In genomic region chr17:15977374-15978031, GRCm38 (mm10) we compare ENCODE assay signal across 13 mouse cellular contexts.
DNase-seq lines count a peak whose midpoint lies in the region; ATAC-seq lines count a peak whose summit lies in the region.
"Had no signal": no experiment of that assay in that cellular context is flagged by ENCODE, and none has a peak within 500 bp of the region (broad histone marks: within the 10 kb centered on the region; RNA-seq: fewer than 3 reads in every experiment).

No protein-coding gene starts in this region.

- no peak overlapping the region for H3K9ac ChIP-seq in intestine, embryonic 14.5 days (ENCODE audit: low read length)
- H3K9ac ChIP-seq in intestine, embryonic 16.5 days (ENCODE audit: low read depth, low read length): no peak overlapping the region
- H3K9ac ChIP-seq in forebrain, embryonic 14.5 days (ENCODE audit: low read length): 0 out of 2 replicates have a peak overlapping the region, but pooled peaks have one; percentile 17
- no peak overlapping the region; the same call in 1 of the 2 replicates for H3K9ac ChIP-seq in hindbrain, embryonic 16.5 days (ENCODE audit: low read depth, low read length)
- H3K9ac ChIP-seq in neural tube, embryonic 12.5 days: no peak overlapping the region

- WGBS in intestine, embryonic 14.5 days: 45% methylated on average over 7 of the region's 7 CpGs
- 43% methylated on average over 7 of the region's 7 CpGs for WGBS in intestine, embryonic 16.5 days
- 25% methylated on average over 7 of the region's 7 CpGs for WGBS in forebrain, embryonic 14.5 days
- WGBS in hindbrain, embryonic 16.5 days: 12% methylated on average over 7 of the region's 7 CpGs
- 29% methylated on average over 7 of the region's 7 CpGs for WGBS in neural tube, embryonic 12.5 days

- no peaks in the 10 kb centered on the region for H3K36me3 ChIP-seq in intestine, embryonic 14.5 days (ENCODE audit: control insufficient read depth, insufficient read depth, low read length)
- H3K36me3 ChIP-seq in intestine, embryonic 16.5 days (ENCODE audit: control insufficient read depth, insufficient read depth, low read length): no peaks in the 10 kb centered on the region
- H3K36me3 ChIP-seq in forebrain, embryonic 14.5 days (ENCODE audit: control insufficient read depth, insufficient read depth, low read length): no peaks in the 10 kb centered on the region
- H3K36me3 ChIP-seq in hindbrain, embryonic 16.5 days (ENCODE audit: control insufficient read depth, insufficient read depth, low read length): no peaks in the 10 kb centered on the region
- no peaks in the 10 kb centered on the region for H3K36me3 ChIP-seq in neural tube, embryonic 12.5 days

- H3K27me3 ChIP-seq in intestine, embryonic 14.5 days (replicated peaks; ENCODE audit: control insufficient read depth, insufficient read depth, low read length): no peaks in the 10 kb centered on the region
- no peaks in the 10 kb centered on the region for H3K27me3 ChIP-seq in intestine, embryonic 16.5 days (replicated peaks; ENCODE audit: control insufficient read depth, insufficient read depth, low read length)
- H3K27me3 ChIP-seq in forebrain, embryonic 14.5 days (replicated peaks; ENCODE audit: control insufficient read depth, insufficient read depth, low read length): no peaks in the 10 kb centered on the region
- H3K27me3 ChIP-seq in hindbrain, embryonic 16.5 days (replicated peaks; ENCODE audit: control insufficient read depth, insufficient read depth, low read length): no peaks in the 10 kb centered on the region
- no peaks in the 10 kb centered on the region for H3K27me3 ChIP-seq in neural tube, embryonic 12.5 days (replicated peaks)

- peak; percentile 60 for DNase-seq in intestine, embryonic 14.5 days (ENCODE audit: low spot score)
- peak; percentile 86 for DNase-seq in forebrain, embryonic 14.5 days (ENCODE audit: low spot score)
- DNase-seq in urinary bladder, postnatal 4 days (ENCODE audit: low spot score in 2 of 2): no peak
- no peak for DNase-seq in layer of hippocampus, adult 9-10 months (ENCODE audit: low spot score)
- DNase-seq in lung, postnatal 14 days: no peak
- DNase-seq: cerebellum, adult 9-10 months; thymus, postnatal 25 days had no signal

- no peaks in the 10 kb centered on the region for H3K9me3 ChIP-seq in intestine, embryonic 14.5 days (ENCODE audit: control insufficient read depth, low read length)
- H3K9me3 ChIP-seq in intestine, embryonic 16.5 days (ENCODE audit: control insufficient read depth, low read length): no peaks in the 10 kb centered on the region
- H3K9me3 ChIP-seq in forebrain, embryonic 14.5 days (replicated peaks; ENCODE audit: control insufficient read depth, low read length): no peaks in the 10 kb centered on the region
- H3K9me3 ChIP-seq in hindbrain, embryonic 16.5 days (ENCODE audit: control insufficient read depth, low read length): no peaks in the 10 kb centered on the region
- no peaks in the 10 kb centered on the region for H3K9me3 ChIP-seq in neural tube, embryonic 12.5 days

- H3K4me1 ChIP-seq in intestine, embryonic 14.5 days (replicated peaks; ENCODE audit: control insufficient read depth, insufficient read depth, low read length): peaks cover 3% of the 10 kb centered on the region; the same call in 1 of the 2 replicates
- H3K4me1 ChIP-seq in intestine, embryonic 16.5 days (ENCODE audit: control insufficient read depth, insufficient read depth, low read length): no peaks in the 10 kb centered on the region
- H3K4me1 ChIP-seq in forebrain, embryonic 14.5 days (ENCODE audit: control insufficient read depth, insufficient read depth, low read length): no peaks in the 10 kb centered on the region; the same call in 1 of the 2 replicates
- H3K4me1 ChIP-seq in hindbrain, embryonic 16.5 days (ENCODE audit: control insufficient read depth, insufficient read depth, low read depth, low read length): peaks cover 4% of the 10 kb centered on the region; the same call in 1 of the 2 replicates
- no peaks in the 10 kb centered on the region for H3K4me1 ChIP-seq in neural tube, embryonic 12.5 days

- no peak for ATAC-seq in intestine, embryonic 14.5 days (replicated peaks; ENCODE audit: low FRiP score, low TSS enrichment, low read depth)
- no peak for ATAC-seq in intestine, embryonic 16.5 days
- ATAC-seq in forebrain, embryonic 14.5 days: peak; percentile 94
- peak; percentile 94 for ATAC-seq in hindbrain, embryonic 16.5 days
- peak; percentile 95 for ATAC-seq in neural tube, embryonic 12.5 days (ENCODE audit: low FRiP score, low read depth)
- ATAC-seq: activated CD4-positive, CD25-positive, alpha-beta regulatory T cell, adult 4 months had no signal

- H3K4me3 ChIP-seq in intestine, embryonic 14.5 days (ENCODE audit: low read depth, low read length): no peak overlapping the region
- H3K4me3 ChIP-seq in intestine, embryonic 16.5 days (ENCODE audit: low read length): no peak overlapping the region
- no peak overlapping the region for H3K4me3 ChIP-seq in forebrain, embryonic 14.5 days (ENCODE audit: low read depth, low read length)
- no peak overlapping the region for H3K4me3 ChIP-seq in hindbrain, embryonic 16.5 days (ENCODE audit: low read length)
- no peak overlapping the region for H3K4me3 ChIP-seq in neural tube, embryonic 12.5 days
- H3K4me3 ChIP-seq: heart, adult 2 months had no signal

- H3K27ac ChIP-seq in intestine, embryonic 14.5 days (ENCODE audit: low read depth): no peak overlapping the region
- no peak overlapping the region for H3K27ac ChIP-seq in intestine, embryonic 16.5 days (ENCODE audit: low read length)
- H3K27ac ChIP-seq in forebrain, embryonic 14.5 days (ENCODE audit: low read depth, low read length): peak overlapping the region; percentile 48; the same call in 1 of the 2 replicates
- no peak overlapping the region for H3K27ac ChIP-seq in hindbrain, embryonic 16.5 days (ENCODE audit: low read depth, low read length)
- no peak overlapping the region for H3K27ac ChIP-seq in neural tube, embryonic 12.5 days
- H3K27ac ChIP-seq: heart, adult 2 months; kidney, postnatal 0 days had no signal

- no peak overlapping the region for H3K4me2 ChIP-seq in intestine, embryonic 14.5 days (ENCODE audit: low read length)
- no peak overlapping the region for H3K4me2 ChIP-seq in intestine, embryonic 16.5 days (ENCODE audit: low read depth, low read length)
- no peak overlapping the region for H3K4me2 ChIP-seq in forebrain, embryonic 14.5 days (ENCODE audit: low read length)
- H3K4me2 ChIP-seq in hindbrain, embryonic 16.5 days (ENCODE audit: low read length): no peak overlapping the region; the same call in 1 of the 2 replicates
- H3K4me2 ChIP-seq in neural tube, embryonic 12.5 days (replicated peaks): 0 out of 2 replicates have a peak overlapping the region, but pooled peaks have one; percentile 3

Comparison
In these comparisons a context has a peak if more than half of its experiments do, and no peak if none do; other contexts are left out.
1. ATAC-seq: peak in forebrain, embryonic 14.5 days (single experiment), hindbrain, embryonic 16.5 days (single experiment) and neural tube, embryonic 12.5 days (single experiment); none in intestine, embryonic 14.5 days (single experiment) and intestine, embryonic 16.5 days (single experiment).
2. DNase-seq: peak in intestine, embryonic 14.5 days (single experiment) and forebrain, embryonic 14.5 days (single experiment); none in urinary bladder, postnatal 4 days (0 of 2), layer of hippocampus, adult 9-10 months (single experiment) and lung, postnatal 14 days (single experiment).